Comparison of ENCODE assay signal across 10 mouse cellular contexts in genomic region chr3:50983126-50983525, GRCm38 (mm10).
A peak's percentile ranks its signal among the peaks of the same experiment; 100 is the strongest.
DNase-seq lines count a peak whose midpoint lies in the region; ATAC-seq and TF ChIP-seq lines count a peak whose summit lies in the region.
"Had no signal": no experiment of that assay in that cellular context is flagged by ENCODE, and none has a peak within 500 bp of the region (broad histone marks: within the 10 kb centered on the region; RNA-seq: fewer than 3 reads in every experiment).

No protein-coding gene starts in this region.

- no peak overlapping the region for H3K9ac ChIP-seq in forebrain, postnatal 0 days
- no peak overlapping the region for H3K9ac ChIP-seq in forebrain, embryonic 11.5 days (ENCODE audit: low read length)
- H3K9ac ChIP-seq in kidney, postnatal 0 days (ENCODE audit: low read depth, low read length): no peak overlapping the region
- no peak overlapping the region for H3K9ac ChIP-seq in liver, embryonic 12.5 days

- DNase-seq in forebrain, postnatal 0 days: peak; percentile 43
- DNase-seq in forebrain, embryonic 11.5 days (ENCODE audit: low spot score): no peak
- peak; percentile 19 for DNase-seq in kidney, postnatal 0 days (ENCODE audit: low spot score)
- no peak for DNase-seq in kidney, adult 18-20 months
- DNase-seq in urinary bladder, postnatal 14 days (ENCODE audit: low spot score): peak; percentile 14
- no peak for DNase-seq in urinary bladder, adult 2 months (ENCODE audit: low spot score)
- peak; percentile 47 for DNase-seq in yolk sac, embryonic 10.5 days (ENCODE audit: low spot score)
- DNase-seq: B cell, adult 2 months; cerebellum, adult 9-11 months had no signal

- H3K9me3 ChIP-seq in forebrain, postnatal 0 days (ENCODE audit: low read length): no peaks in the 10 kb centered on the region
- H3K9me3 ChIP-seq in forebrain, embryonic 11.5 days (ENCODE audit: control insufficient read depth, low read length): no peaks in the 10 kb centered on the region
- no peaks in the 10 kb centered on the region for H3K9me3 ChIP-seq in kidney, postnatal 0 days (replicated peaks; ENCODE audit: low read length)
- H3K9me3 ChIP-seq in liver, embryonic 12.5 days (replicated peaks): no peaks in the 10 kb centered on the region

- no peak for ATAC-seq in forebrain, postnatal 0 days
- ATAC-seq in forebrain, embryonic 11.5 days (replicated peaks; ENCODE audit: low FRiP score): no peak
- ATAC-seq in kidney, postnatal 0 days (replicated peaks; ENCODE audit: low FRiP score, low read depth): no peak
- no peak for ATAC-seq in liver, embryonic 12.5 days

- H3K27me3 ChIP-seq in forebrain, postnatal 0 days (ENCODE audit: insufficient read depth, low read length): no peaks in the 10 kb centered on the region
- no peaks in the 10 kb centered on the region for H3K27me3 ChIP-seq in forebrain, embryonic 11.5 days (ENCODE audit: control insufficient read depth, insufficient read depth, low read length)
- H3K27me3 ChIP-seq in kidney, postnatal 0 days (ENCODE audit: insufficient read depth, low read length): no peaks in the 10 kb centered on the region
- H3K27me3 ChIP-seq in liver, embryonic 12.5 days (replicated peaks): no peaks in the 10 kb centered on the region

- no peak for TF ChIP-seq CTCF in forebrain, postnatal 0 days (IDR thresholded peaks at IDR 0.05; ENCODE audit: low read depth)
- TF ChIP-seq CTCF in kidney, postnatal 0 days (IDR thresholded peaks at IDR 0.05; ENCODE audit: low read depth): no peak

- WGBS in forebrain, postnatal 0 days: 62% methylated on average over 5 of the region's 5 CpGs
- 78% methylated on average over 5 of the region's 5 CpGs for WGBS in forebrain, embryonic 11.5 days
- WGBS in kidney, postnatal 0 days: 45% methylated on average over 5 of the region's 5 CpGs
- 57% methylated on average over 5 of the region's 5 CpGs for WGBS in liver, embryonic 12.5 days (ENCODE audit: insufficient replicate concordance)

- H3K4me1 ChIP-seq in forebrain, postnatal 0 days (ENCODE audit: insufficient read depth): no peaks in the 10 kb centered on the region
- H3K4me1 ChIP-seq in forebrain, embryonic 11.5 days (replicated peaks; ENCODE audit: control insufficient read depth, insufficient read depth, low read length): no peaks in the 10 kb centered on the region
- H3K4me1 ChIP-seq in kidney, postnatal 0 days (replicated peaks; ENCODE audit: insufficient read depth, low read length): peaks cover 11% of the 10 kb centered on the region; the same call in 1 of the 2 replicates
- no peaks in the 10 kb centered on the region for H3K4me1 ChIP-seq in liver, embryonic 12.5 days

- no peak overlapping the region for H3K4me3 ChIP-seq in forebrain, postnatal 0 days (ENCODE audit: low read depth, low read length)
- no peak overlapping the region for H3K4me3 ChIP-seq in forebrain, embryonic 11.5 days (ENCODE audit: low read depth, low read length)
- no peak overlapping the region for H3K4me3 ChIP-seq in kidney, postnatal 0 days (replicated peaks; ENCODE audit: low read depth, low read length)
- H3K4me3 ChIP-seq in liver, embryonic 12.5 days: no peak overlapping the region

- H3K27ac ChIP-seq in forebrain, postnatal 0 days (ENCODE audit: low read depth, low read length): peak overlapping the region; percentile 36; the same call in 1 of the 2 replicates
- no peak overlapping the region for H3K27ac ChIP-seq in forebrain, embryonic 11.5 days (ENCODE audit: low read depth, low read length)
- H3K27ac ChIP-seq in kidney, postnatal 0 days: no peak overlapping the region
- H3K27ac ChIP-seq in liver, embryonic 12.5 days: no peak overlapping the region

- no peaks in the 10 kb centered on the region for H3K36me3 ChIP-seq in forebrain, postnatal 0 days (ENCODE audit: insufficient read depth)
- H3K36me3 ChIP-seq in forebrain, embryonic 11.5 days (ENCODE audit: control insufficient read depth, insufficient read depth, low read length): no peaks in the 10 kb centered on the region
- H3K36me3 ChIP-seq in kidney, postnatal 0 days (ENCODE audit: insufficient read depth, low read length): no peaks in the 10 kb centered on the region
- H3K36me3 ChIP-seq in liver, embryonic 12.5 days: no peaks in the 10 kb centered on the region

- no peak overlapping the region for H3K4me2 ChIP-seq in forebrain, postnatal 0 days (ENCODE audit: low read depth)
- H3K4me2 ChIP-seq in forebrain, embryonic 11.5 days (ENCODE audit: low read depth, low read length, severe bottlenecking): no peak overlapping the region
- H3K4me2 ChIP-seq in kidney, postnatal 0 days (ENCODE audit: low read length): no peak overlapping the region
- no peak overlapping the region for H3K4me2 ChIP-seq in liver, embryonic 12.5 days

Comparison
In these comparisons a context has a peak if more than half of its experiments do, and no peak if none do; other contexts are left out.
1. DNase-seq: peak in forebrain, postnatal 0 days (single experiment), kidney, postnatal 0 days (single experiment), urinary bladder, postnatal 14 days (single experiment) and yolk sac, embryonic 10.5 days (single experiment); none in forebrain, embryonic 11.5 days (single experiment), kidney, adult 18-20 months (single experiment) and urinary bladder, adult 2 months (single experiment).